Mouse (Mus musculus) frontal cortex, postnatal 25 days (tissue): ENCODE measurements around the gene Utp20.
A peak's percentile ranks its signal among the peaks of the same experiment; 100 is the strongest.
"Not testable (repeated sequence)": the region's sequence is repeated elsewhere in the genome, so short reads cannot be mapped to it uniquely, and the experiment has no call there.

Experiments
- DNase-seq, 2 experiments: peaks; one replicate each; pipeline ENCODE4 v3.0.0; 2022; ENCODE audit warnings: low spot score in 2 of 2

The Utp20 gene

DNA sequence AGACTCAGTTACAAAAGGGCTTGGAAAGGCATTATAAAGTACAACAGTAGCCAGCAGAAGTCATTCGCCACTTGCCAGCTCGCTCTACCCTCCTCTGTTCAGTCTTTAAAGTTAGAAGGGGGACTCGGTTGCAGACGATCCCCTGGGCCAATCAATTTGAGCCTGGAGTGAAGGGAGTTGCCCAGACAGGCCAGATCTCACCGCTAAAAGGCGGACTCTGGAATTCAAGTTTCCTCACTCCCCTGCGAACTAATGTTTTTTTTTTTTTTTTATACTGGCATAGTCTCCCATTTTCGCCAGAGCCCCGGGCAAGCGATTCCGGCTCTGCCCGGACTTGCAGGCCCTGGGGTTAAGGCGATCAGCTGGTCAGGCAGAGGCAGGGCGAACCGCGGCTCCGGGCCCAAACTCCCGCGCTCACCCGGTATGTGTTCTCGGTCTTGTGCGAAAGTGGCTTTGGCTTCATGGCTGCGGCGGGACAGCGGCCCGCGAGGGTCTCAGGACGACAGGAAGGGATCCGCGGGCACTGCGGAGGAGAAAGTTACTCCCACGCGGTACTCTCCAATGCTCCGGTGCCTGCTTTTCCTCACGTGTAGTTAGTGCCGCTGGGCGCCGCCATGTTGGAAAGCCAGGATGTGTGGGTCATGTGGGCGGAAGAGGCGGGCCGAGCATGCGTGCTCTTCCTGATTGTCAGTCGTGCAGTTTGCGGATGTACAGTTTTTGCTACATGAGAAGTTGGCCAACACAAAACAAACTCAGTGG is at the start of gene Utp20:
Gene Utp20 (minus strand): TSS at position 617 of the 759 bp plus-strand sequence.
- peak; percentile 66 to 75 for DNase-seq

DNA sequence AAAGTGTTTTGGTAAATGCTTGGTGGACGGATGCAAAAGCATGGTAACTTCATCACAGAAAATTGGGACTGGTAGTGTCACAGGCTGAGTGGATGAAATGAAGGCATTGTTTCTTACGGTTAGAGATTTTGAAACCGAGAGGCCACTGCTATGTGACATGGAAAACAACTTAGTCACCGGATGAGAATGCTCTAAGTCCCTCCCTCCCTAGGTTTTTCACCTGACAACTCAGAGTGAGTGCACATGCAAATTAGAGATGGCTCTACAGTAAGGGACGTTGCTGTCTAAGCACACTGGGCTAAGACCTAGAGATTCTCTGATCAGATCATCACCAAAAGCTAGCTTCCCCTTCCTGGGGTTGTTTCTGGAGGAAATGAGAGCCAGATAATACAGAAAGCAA is 48.3 kb upstream of the Utp20 start:
- DNase-seq, result no peak

DNA sequence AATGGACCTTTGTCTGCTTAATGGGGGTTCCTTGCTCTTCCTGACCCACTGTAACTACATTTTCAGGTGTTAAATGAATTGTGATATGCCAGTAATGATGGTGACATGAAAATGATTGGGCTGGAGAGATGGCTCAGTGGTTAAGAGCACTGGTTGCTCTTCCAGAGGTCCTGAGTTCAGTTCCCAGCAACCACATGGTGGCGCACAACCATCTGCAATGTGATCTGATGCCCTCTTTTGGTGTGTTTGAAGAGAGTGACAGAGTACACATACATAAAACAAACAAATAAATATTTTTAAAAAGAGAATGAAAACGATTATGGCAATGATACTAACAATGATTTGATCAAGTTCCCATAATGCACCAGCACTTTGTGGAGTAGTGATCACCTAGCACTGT is 39.4 kb upstream of the Utp20 start:
- no peak for DNase-seq

DNA sequence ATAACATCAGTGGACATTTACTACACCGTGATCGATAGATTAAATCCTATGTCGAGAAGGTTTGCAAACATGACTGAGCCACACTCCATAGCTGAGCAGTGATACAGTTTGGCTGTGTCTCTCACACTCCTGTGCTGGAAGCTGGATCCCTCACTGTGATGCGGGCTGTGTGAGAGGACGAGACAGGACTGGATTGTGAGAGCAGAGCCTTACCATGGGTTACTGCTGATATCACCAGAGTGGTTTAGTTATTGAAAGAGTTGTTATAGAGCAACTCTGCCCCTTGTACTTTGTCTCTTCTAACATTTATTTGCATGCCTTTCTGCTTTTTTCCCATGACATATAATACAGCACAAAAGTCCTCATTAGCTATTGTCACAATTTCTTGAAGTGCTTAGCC is 35.7 kb upstream of the Utp20 start:
- no peak for DNase-seq

DNA sequence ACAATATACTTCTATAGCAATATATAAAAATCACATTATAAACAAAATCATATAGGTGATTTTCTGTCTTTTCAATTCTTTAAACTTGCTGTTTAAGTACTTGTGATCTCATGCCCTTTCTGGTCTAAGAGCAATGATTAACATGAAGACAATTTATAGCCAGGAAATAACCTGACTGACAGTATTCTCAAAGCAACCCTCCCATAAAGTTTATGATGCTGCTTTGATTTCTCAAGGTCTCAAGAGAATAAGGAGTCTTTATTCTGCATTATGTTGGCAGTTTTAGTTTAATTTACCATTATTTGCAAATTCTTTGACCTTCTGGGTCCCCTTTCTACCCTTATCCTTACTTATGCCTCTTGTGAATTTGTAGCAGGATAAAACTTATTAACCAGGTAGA is 34.8 kb upstream of the Utp20 start:
- DNase-seq, result no peak

DNA sequence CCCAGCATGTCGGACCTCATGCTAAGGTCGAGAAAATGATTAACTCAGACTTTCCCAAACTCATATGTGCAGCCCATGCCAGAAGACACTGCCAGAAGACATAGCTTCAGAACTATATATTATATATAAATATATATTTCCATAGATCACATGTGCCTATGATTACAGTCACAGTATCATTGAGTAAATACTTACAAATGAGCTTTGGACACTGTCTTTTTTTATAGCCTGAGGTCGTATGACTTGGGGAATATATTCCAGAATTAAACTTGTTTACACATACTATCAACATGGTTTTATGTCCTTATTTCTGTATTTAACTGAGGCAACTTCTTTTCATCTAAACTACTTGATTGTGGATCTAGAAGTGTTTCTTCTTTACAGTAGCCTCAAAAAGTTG is 34.3 kb upstream of the Utp20 start:
- no peak for DNase-seq

DNA sequence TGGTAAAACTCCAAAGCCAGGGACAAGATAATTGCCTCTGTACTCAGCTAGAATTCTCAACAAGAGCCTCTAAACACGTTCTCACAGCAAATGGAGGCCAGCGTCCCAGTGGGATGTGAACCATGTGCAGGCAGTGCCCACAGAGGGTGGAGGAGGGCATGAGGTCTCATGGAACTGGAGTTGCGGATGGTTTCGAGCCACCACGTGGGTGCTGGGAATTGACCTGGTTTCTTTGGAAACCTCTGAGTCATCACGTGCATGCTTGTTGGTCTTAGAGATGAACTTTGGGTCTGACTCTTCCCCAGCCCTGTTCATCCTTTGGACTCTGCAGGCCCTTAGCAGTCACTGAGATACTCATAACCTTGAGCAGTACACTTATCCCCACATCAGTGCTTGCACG is 26.7 kb upstream of the Utp20 start:
- DNase-seq, result no peak

DNA sequence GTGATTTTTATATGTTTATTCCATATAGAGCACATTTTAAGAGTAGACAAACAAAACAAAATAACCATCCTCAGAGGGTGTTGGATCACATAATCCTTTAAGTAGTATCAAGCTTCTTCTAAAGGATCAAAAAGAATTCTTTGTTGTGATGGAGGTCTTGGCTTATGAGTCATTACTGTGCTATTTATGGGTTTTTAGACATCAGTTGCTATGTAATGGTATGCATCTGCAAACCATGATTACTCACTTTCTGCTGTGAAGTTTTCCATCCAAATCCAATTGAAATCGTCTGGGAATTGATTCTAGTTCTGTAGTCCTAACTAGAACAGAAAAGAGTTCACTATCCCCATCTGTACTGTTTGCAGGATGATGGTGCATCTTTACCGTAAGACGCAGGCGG is 23.4 kb upstream of the Utp20 start:
- DNase-seq, result no peak

DNA sequence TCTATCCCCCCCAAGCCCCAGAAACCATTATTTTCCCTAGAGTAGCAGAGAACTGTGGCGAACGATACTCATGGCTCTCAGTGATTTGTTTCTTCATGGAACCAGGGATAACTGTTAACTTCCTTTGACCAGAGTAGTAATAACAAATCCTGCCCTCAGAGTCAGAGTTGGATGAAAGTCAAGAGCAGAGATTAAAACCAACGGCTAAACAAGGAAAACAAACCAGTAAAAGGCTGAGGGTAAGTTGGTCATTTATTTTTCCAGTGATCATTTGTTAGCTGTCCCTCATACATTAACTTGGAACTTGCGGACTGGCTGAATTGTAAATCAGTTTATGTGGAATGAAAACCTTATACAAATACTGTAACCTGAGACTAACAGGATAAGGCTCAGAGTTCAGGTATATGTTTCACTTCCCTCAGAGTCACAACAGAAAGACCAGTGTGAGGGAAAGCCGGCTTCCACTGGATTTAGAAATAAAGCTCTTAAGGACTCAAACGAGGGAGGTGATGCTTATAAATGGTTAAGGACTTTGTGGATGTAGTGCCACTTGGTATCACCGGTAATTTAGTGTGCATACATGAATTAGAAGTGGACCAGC is 22.4 kb upstream of the Utp20 start:
- DNase-seq, result no peak

DNA sequence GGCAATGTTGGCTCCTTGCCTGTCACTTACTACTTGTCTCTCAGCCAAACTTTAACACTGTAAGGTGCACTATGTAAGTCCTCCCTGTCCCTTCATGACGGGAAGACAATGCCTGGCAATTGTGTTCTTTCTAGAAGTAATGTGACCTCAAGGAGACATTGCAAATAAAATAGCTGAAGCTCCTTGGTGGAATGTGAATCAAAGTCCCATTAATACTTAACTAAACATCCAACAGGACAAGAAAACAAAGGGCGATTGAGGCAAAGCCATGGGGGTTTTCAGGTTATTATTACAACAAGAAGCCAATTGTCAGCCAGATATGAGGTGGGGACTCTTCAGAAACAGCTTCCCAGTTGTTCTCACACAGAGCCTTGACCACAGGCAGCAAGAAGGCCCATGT is 7.6 kb upstream of the Utp20 start:
- no peak for DNase-seq

DNA sequence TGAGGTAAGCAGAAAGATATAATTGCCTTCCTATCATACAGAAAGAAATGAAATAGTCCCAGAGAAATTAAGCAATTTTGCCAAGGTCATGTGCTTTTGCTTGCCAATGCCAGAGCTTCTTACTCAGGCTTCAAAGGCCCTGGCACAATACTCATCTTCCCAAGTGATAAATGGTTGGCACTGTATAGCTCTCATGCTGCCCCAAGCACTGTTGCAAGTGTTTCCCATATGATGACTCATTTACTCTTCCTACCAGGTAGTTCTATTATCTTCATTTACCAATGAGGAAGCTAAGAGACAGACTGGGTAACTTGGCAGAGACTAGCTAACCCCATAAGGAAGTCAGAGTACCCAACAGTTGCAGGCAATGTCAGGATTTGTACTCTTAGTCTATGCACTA is 1.8 kb upstream of the Utp20 start:
- no peak for DNase-seq

DNA sequence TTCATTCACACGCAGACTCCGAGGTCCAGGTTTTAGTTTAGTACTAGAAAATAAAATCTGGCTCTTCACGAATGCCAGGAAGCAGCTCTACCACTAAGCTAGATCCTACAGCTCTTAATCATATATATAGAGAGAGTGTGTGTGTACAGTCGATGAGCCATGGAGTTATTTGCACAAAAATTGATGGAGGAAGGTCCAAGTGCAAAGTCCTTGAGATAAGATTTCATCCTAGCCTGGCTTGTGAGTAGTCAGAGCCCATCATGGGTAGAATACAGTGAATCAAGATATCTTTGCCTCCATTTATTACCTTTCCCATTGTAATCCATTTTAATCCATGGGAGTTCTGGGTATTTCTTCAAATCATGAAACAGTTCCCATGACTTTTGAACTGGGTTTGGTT is 992 bp upstream of the Utp20 start:
- DNase-seq, result no peak

DNA sequence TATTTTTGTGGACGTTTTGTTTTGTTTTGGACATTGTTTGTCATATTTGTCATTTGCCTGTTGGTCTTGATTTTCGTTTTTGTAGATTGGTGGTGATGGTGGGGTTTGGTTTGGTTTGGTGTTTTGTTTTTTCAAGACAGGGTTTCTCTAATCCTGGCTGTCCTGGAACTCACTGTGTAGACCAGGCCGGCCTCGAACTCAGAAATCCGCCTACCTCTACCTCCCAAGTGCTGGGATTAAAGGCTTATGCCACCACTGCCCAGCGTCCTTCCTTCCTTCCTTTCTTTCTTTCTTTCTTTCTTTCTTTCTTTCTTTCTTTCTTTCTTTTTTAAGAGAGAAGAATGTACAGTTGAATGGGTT is 323 bp upstream of the Utp20 start:
- not testable (repeated sequence) for DNase-seq

DNA sequence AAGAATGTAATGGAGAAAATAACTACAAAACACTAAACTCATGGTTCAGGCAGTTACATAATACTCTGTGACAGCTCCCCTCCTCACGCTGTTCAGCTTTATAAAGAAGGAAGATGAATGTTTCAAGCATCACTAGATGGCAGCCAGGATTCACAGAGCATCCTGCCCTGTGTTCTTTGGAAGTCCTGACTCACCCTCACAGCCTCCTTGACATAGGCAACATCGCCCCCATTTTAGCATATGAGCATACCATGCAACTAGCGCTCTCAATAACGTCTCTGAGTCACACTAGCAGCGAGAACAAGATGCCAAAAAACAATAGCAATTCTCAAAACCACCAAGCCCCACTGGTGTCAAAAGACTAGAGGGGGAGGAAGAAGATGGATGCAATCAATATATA is 9.3 kb downstream of the Utp20 start:
- peak in 1 of 2 experiments; percentile 8 for DNase-seq

DNA sequence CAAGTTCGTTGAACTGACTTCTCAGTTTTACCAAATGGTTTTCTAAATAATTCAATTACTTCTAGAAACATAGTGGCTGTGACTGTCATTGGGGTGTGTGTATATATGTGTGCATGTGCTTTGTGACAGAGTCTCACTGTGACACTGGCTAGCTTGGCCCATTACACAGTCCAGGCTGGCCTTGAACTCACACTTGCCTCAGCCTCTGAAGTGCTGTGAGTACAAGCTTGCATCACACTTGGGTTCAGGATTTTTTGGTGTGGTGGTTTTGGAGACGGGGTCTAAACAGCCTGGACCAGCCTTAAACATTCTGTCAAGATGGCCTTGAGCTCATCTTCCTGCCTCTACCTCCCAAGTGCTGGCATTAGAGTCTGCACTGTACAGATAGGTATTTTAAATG is 11.3 kb downstream of the Utp20 start:
- DNase-seq, result no peak

DNA sequence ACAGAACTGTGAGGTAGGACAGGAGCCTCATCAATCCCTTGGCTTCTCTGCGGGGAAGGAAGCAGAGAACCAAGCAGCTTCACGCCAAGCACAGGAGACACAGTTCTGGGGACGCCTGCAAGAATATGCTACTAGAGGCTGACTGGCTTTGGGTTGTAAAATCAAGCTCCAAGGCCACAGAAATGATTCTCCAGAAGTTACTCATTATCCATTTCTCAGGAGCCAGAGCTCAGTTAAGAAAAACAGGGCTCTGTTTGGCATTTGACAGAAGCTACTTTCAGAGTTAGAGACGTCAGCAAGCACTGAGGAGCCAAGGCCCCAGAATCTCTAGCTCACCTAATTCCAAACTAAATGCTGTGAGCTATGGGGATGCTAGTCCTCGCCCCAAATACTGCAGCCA is 14.9 kb downstream of the Utp20 start:
- no peak for DNase-seq

DNA sequence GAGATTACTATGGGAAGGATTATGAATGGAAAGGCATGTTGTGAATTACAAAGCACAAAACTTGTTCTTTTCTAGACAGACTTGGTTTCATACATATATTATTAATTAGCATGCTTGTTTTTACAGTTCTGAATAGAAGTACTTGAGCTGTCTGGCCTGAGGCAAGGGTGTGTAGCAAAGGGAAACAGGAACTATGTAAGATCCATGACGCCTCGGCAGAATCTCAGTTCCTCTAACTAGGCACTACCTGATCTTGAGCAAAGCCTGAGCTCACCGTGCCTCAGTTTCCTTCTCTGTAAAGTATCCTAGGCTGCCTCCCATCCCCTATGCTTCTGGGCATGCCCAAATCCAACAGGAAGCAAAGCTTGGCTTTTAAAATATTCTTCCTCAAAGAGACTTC is 24.4 kb downstream of the Utp20 start:
- DNase-seq, result no peak

DNA sequence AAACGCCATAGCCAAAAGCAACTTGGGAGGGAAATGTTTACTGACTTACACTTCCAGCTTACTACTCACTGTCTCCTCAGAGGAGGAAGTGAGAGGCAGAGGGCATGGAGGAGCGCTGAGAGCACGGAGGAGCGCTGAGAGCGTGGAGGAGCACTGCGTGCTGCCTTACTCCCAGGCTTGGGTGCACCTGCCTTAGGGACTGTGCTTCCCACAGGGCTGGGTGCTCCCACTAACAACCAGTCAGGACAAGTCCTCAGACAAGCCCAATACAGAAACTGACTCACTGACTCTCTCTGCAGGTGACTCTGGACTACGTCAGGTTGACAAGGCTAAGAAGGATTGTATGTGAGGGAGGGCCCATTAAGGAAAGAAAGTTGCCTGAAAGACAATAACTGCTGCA is 27.2 kb downstream of the Utp20 start:
- no peak for DNase-seq

DNA sequence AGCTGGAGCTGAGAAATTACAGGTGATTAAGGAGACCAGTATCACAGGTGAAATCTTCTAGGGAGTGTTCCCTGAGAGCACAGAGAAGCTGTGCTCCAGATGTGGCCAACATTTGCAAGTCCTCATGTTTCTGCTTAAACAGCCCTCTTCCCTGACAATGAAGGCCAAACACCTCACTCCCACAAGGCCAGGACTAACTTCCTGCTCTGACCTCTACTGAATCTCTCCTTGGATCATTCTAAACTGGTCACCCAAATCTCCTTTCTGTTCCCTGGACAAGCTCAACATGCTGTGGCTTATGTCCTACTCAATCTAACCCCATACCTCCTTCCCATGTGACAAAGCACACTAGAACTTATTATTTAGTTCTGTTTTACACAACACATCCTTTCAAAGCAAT is 29.2 kb downstream of the Utp20 start:
- DNase-seq, result no peak

DNA sequence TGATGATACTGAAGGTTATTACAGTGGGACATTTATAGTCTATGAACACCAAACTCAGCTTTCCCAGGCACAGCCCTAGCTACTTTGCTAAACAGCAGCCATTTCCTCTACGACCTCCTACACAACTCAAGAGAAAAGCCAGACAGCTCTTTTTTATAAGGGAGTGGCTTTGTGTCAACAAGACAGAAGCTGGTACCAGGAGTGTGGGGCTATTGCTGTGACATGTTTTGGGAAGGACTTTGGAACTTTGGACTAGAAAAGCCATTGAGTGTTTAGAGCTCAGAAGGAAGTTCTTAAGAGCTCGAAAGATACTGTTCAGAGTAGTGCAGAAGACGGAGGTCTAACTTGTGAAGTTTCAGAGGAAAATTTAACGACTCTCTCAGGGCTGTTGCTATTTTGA is 29.7 kb downstream of the Utp20 start:
- no peak for DNase-seq

DNA sequence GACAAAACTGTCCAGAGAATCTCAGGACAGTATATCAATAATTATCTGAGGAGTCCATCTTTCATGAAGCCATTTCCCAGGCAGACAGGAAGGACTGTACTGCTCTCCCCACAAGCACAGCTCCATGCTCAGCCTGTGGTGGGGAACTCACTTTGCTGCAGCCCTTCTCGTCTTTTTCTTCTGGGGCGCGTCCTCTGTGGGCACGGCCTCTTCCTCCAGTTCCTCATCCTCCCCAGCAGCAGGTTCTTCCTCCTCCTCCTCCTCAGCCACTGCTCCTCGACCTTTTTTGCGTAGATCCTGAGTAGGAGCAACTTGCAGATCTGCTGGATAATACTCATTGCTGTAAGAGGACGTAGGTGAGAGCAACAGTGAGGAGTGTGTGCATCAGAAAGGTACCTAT is 31.4 kb downstream of the Utp20 start:
- no peak for DNase-seq

DNA sequence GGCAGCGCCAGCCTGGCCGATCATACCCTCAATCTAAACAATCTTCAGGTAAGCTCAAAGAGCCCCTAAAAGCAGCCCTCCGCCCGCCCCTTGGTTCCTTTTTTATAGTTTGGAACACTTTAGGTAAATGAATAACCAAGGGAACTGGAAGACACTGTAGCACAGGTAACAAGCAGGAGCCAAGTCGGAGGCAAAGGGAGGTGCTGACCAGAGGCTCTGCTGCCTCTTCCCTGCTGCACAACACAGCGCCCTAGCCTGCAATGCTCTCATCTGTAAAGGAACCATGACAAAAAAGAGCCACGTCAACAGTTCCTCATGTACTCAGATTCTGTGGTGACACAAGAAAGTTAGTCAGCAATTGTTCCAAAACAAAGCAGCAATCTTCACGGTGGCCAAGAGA is 32.0 kb downstream of the Utp20 start:
- no peak for DNase-seq

DNA sequence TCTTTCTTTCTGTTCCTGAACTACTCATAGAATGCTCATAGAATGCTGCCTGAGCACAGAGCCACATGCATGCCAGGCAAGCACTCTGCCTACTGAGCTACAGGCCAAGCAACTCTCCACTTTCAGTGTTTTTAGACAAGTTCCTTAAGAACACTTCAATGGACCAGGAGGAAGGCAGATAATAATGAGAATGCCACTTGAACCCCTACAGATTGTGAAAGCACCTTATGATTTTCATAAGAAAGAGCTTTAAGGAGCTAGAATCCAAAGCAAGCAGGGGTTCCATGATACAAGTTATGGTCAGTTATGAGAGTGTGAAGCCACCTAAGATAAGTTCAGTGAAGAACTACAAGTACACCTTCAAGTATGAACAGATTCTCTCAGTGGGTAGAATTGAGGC is 32.9 kb downstream of the Utp20 start:
- no peak for DNase-seq

DNA sequence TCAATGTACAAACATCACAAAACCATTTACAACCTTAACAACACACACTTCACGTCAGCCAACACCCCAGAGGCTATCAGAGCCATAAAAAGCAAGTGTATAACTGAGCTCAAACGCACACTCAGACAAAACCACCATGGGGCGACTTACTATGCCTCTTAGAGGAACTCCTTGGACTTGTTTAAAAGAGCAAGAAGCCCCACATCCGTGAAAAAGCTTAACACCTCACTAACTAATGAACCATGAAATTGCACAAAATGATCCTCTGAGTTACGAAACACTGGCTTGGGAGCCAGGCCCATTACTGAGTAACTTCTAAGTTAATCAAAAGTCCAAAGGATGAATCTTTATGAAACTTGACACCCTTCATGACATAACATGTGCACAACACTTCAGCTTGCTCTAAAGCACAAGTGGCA is 42.1 kb downstream of the Utp20 start:
- no peak for DNase-seq
